Mouse (Mus musculus) liver, postnatal 0 days (tissue): ENCODE results near the gene Snrpd2.

Source experiments
- CTCF ChIP-seq: sonication (generic); IDR thresholded peaks from 2 replicates; pipeline ENCODE4 v1.5.1; 2016; ENCODE audit warnings: antibody characterized with exemption, low read depth
- EP300 ChIP-seq: IDR thresholded peaks from 2 replicates; pipeline ENCODE4 v1.6.1; 2016; ENCODE audit warnings: antibody characterized with exemption, low read depth, mild to moderate bottlenecking

- no peak for TF ChIP-seq CTCF
- no peak for TF ChIP-seq EP300
Measured at GRCm38 (mm10) chr7:19124713-19125112, 24.8 kb upstream of the Snrpd2 start.
